9 mouse cellular contexts compared by ENCODE assay signal in the genomic region with DNA sequence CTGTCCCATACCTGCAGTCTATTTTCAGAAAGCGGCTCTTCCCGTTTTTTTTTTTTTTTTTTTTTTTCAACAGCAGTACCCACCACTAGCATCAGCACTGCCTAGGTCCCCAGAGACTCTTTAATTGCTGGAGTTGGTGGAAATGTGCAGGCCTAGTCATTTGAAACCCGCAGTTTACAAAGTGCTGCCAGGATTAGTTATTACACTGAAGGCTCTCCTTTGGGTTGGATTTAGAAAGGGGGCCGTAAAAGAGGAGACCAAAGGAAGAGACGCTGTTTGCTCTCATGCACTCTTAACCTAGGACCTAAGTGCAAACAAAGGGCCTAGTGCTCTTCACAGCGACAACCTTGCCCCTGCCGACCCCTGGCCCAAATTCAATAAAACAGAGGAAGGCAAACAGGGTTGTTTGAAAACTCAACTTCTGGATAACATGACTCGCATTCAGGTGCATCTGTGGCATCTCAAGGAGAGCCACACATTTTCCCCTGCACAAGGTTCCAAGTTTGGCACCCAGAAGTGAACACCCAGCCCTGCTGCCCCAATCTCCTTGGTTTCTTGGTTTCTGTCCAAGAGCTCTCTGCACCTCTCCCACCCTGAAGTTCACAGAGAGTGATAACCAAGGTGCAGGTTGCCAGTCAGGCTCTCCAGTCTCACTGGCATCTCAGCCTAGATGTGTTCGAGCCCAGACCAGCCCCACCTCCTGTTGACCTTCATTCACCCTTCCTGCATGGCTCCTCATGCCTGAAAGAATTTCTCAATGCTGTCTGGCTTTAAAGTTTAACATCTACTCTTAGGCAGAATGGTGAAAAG. TPM values are rescaled to one million over a fixed set of nuclear protein-coding genes. Genes with fewer than 3 reads are reported as not detected.
DNase-seq lines count a peak whose midpoint lies in the region; ATAC-seq and TF ChIP-seq lines count a peak whose summit lies in the region.
"Had no signal": no experiment of that assay in that cellular context is flagged by ENCODE, and none has a peak within 500 bp of the region (broad histone marks: within the 10 kb centered on the region; RNA-seq: fewer than 3 reads in every experiment).

No protein-coding gene starts in this region.

- no peaks in the 10 kb centered on the region for H3K27me3 ChIP-seq in heart, adult 2 months (ENCODE audit: control insufficient read depth, insufficient read depth, low read length)
- H3K27me3 ChIP-seq in embryonic facial prominence, embryonic 11.5 days (ENCODE audit: control insufficient read depth, insufficient read depth, low read length), result no peaks in the 10 kb centered on the region
- H3K27me3 ChIP-seq in kidney, adult 2 months (replicated peaks; ENCODE audit: control insufficient read depth, insufficient read depth, low read length), result no peaks in the 10 kb centered on the region
- H3K27me3 ChIP-seq in liver, embryonic 13.5 days, result no peaks in the 10 kb centered on the region
- H3K27me3 ChIP-seq in midbrain, embryonic 16.5 days (ENCODE audit: control insufficient read depth, insufficient read depth, low read depth, low read length), result no peaks in the 10 kb centered on the region

- no peak overlapping the region for H3K4me2 ChIP-seq in embryonic facial prominence, embryonic 11.5 days (ENCODE audit: low read depth, low read length)
- peak overlapping the region; percentile 26; the same call in 1 of the 2 replicates for H3K4me2 ChIP-seq in liver, embryonic 13.5 days
- H3K4me2 ChIP-seq in midbrain, embryonic 16.5 days (ENCODE audit: low read length), result no peak overlapping the region

- TF ChIP-seq CTCF in heart, adult 2 months (IDR thresholded peaks at IDR 0.05), result no peak
- no peak for TF ChIP-seq CTCF in kidney, adult 2 months (conservative IDR thresholded peaks at IDR 0.05; ENCODE audit: insufficient read depth, insufficient read length, low read depth, low read length)
- no peak for TF ChIP-seq CTCF in left cerebral cortex, adult 2 months (IDR thresholded peaks at IDR 0.05)

- intact Hi-C loops in heart, adult 2 months (cut with DNase I), result loop anchor here (5.0 kb wide), 1 partner anchor 36 kb away; a partner anchor contains a TSS
- intact Hi-C loops in left cerebral cortex, adult 2 months (cut with DNase I), result no loop called here

- H3K9me3 ChIP-seq in embryonic facial prominence, embryonic 11.5 days (replicated peaks; ENCODE audit: control insufficient read depth, low read length), result no peaks in the 10 kb centered on the region
- H3K9me3 ChIP-seq in liver, embryonic 13.5 days (replicated peaks), result no peaks in the 10 kb centered on the region
- H3K9me3 ChIP-seq in midbrain, embryonic 16.5 days (replicated peaks; ENCODE audit: control insufficient read depth, low read length, poor library complexity, severe bottlenecking), result no peaks in the 10 kb centered on the region
- H3K9me3 ChIP-seq: megakaryocyte, embryonic 14.5 days had no signal

- TF ChIP-seq EP300 in heart, adult 2 months (IDR thresholded peaks at IDR 0.05; ENCODE audit: insufficient read depth, low read depth, low read length), result 0 out of 2 replicates have a peak, but pooled peaks have one; percentile 18

- no peak for TF ChIP-seq POLR2A in heart, adult 2 months (IDR thresholded peaks at IDR 0.05; ENCODE audit: insufficient read depth, low read depth, low read length)
- TF ChIP-seq POLR2A in kidney, adult 2 months (IDR thresholded peaks at IDR 0.05; ENCODE audit: low read depth, low read length), result no peak

- H3K27ac ChIP-seq in heart, adult 2 months, result no peak overlapping the region; the same call in 1 of the 2 replicates
- no peak overlapping the region for H3K27ac ChIP-seq in embryonic facial prominence, embryonic 11.5 days (replicated peaks; ENCODE audit: low read depth, low read length)
- peak overlapping the region; percentile 92 for H3K27ac ChIP-seq in kidney, adult 2 months (ENCODE audit: insufficient read depth, low read depth, low read length)
- peak overlapping the region; percentile 75 for H3K27ac ChIP-seq in liver, embryonic 13.5 days
- no peak overlapping the region for H3K27ac ChIP-seq in midbrain, embryonic 16.5 days (ENCODE audit: low read length)
- H3K27ac ChIP-seq in left cerebral cortex, adult 2 months, result no peak overlapping the region

- 0 out of 2 replicates have a peak, but pooled peaks cover 2% of the 10 kb centered on the region for H3K79me2 ChIP-seq in heart, adult 2 months (replicated peaks; ENCODE audit: control insufficient read depth, insufficient read depth, low read length)

- 52% methylated on average over 9 of the region's 9 CpGs for WGBS in heart, adult 2 months
- 16% methylated on average over 9 of the region's 9 CpGs for WGBS in embryonic facial prominence, embryonic 11.5 days
- WGBS in kidney, adult 2 months, result 29% methylated on average over 9 of the region's 9 CpGs
- WGBS in liver, embryonic 13.5 days (ENCODE audit: insufficient replicate concordance), result 45% methylated on average over 9 of the region's 9 CpGs
- WGBS in midbrain, embryonic 16.5 days, result 27% methylated on average over 9 of the region's 9 CpGs

- DNase-seq in heart, adult 2 months, result peak in 1 of 2 experiments; percentile 46
- DNase-seq in heart, adult 8-10 months (ENCODE audit: low spot score), result no peak
- DNase-seq in embryonic facial prominence, embryonic 11.5 days (ENCODE audit: low spot score), result peak; percentile 55
- peak; percentile 83 for DNase-seq in kidney, adult 2 months
- no peak for DNase-seq in liver, embryonic 13.5 days
- no peak for DNase-seq in left cerebral cortex, adult 2 months (ENCODE audit: extremely low spot score in 1 of 2, low spot score in 2 of 2)
- DNase-seq in gastrocnemius, adult 18-20 months (ENCODE audit: low spot score), result no peak

- H3K4me1 ChIP-seq in heart, adult 2 months (ENCODE audit: control insufficient read depth, insufficient read depth, low read length), result peaks cover 31% of the 10 kb centered on the region
- peaks cover 5% of the 10 kb centered on the region; the same call in 1 of the 2 replicates for H3K4me1 ChIP-seq in embryonic facial prominence, embryonic 11.5 days (ENCODE audit: control insufficient read depth, insufficient read depth, low read length)
- peaks cover 45% of the 10 kb centered on the region for H3K4me1 ChIP-seq in kidney, adult 2 months (ENCODE audit: control insufficient read depth, insufficient read depth, low read length)
- H3K4me1 ChIP-seq in liver, embryonic 13.5 days (replicated peaks), result peaks cover 23% of the 10 kb centered on the region
- H3K4me1 ChIP-seq in midbrain, embryonic 16.5 days (ENCODE audit: control insufficient read depth, insufficient read depth, low read length), result peaks cover 9% of the 10 kb centered on the region
- H3K4me1 ChIP-seq: megakaryocyte, embryonic 14.5 days had no signal

- H3K4me3 ChIP-seq in heart, adult 2 months, result no peak overlapping the region
- no peak overlapping the region for H3K4me3 ChIP-seq in embryonic facial prominence, embryonic 11.5 days (ENCODE audit: low read depth, low read length)
- no peak overlapping the region for H3K4me3 ChIP-seq in kidney, adult 2 months (ENCODE audit: insufficient read depth, low read depth, low read length)
- no peak overlapping the region for H3K4me3 ChIP-seq in liver, embryonic 13.5 days (replicated peaks)
- no peak overlapping the region for H3K4me3 ChIP-seq in midbrain, embryonic 16.5 days (ENCODE audit: low read depth, low read length)
- H3K4me3 ChIP-seq in left cerebral cortex, adult 2 months, result no peak overlapping the region
- H3K4me3 ChIP-seq: megakaryocyte, embryonic 14.5 days had no signal

- H3K9ac ChIP-seq in heart, adult 2 months (ENCODE audit: low read depth, low read length), result no peak overlapping the region
- no peak overlapping the region for H3K9ac ChIP-seq in embryonic facial prominence, embryonic 11.5 days (replicated peaks; ENCODE audit: low read length)
- H3K9ac ChIP-seq in liver, embryonic 13.5 days, result no peak overlapping the region
- no peak overlapping the region for H3K9ac ChIP-seq in midbrain, embryonic 16.5 days (ENCODE audit: low read depth, low read length)

- no peak for ATAC-seq in embryonic facial prominence, embryonic 11.5 days (replicated peaks; ENCODE audit: insufficient number of reproducible peaks, low FRiP score, low TSS enrichment, low read depth)
- peak; percentile 50 for ATAC-seq in liver, embryonic 13.5 days (ENCODE audit: low read depth)
- no peak for ATAC-seq in midbrain, embryonic 16.5 days

- peaks cover 9% of the 10 kb centered on the region for H3K36me3 ChIP-seq in heart, adult 2 months (ENCODE audit: control insufficient read depth, insufficient read depth, low read length)
- H3K36me3 ChIP-seq in embryonic facial prominence, embryonic 11.5 days (replicated peaks; ENCODE audit: control insufficient read depth, insufficient read depth, low read depth, low read length), result no peaks in the 10 kb centered on the region
- H3K36me3 ChIP-seq in kidney, adult 2 months (ENCODE audit: control insufficient read depth, insufficient read depth, low read length), result no peaks in the 10 kb centered on the region
- H3K36me3 ChIP-seq in liver, embryonic 13.5 days, result no peaks in the 10 kb centered on the region
- H3K36me3 ChIP-seq in midbrain, embryonic 16.5 days (ENCODE audit: control insufficient read depth, insufficient read depth, low read length), result no peaks in the 10 kb centered on the region

RNA-seq across cellular contexts. Expression of a gene that starts 34.0 kb away (rescaled TPM):
- 10 to 100 TPM; 11.0 to 18.2 TPM for total RNA-seq in heart, adult 2 months (2021)
- 14.0 and 17.3 TPM in 2 replicates for polyA plus RNA-seq in heart, adult 2 months (2012; rRNA removed)
- 10 to 100 TPM; 14.6 to 34.7 (median 21.5) TPM for total RNA-seq in heart, adult 8-10 months (2022)
- 1.1 and 1.6 TPM in 2 replicates for polyA plus RNA-seq in embryonic facial prominence, embryonic 11.5 days (2014; fragmentation: Nextera tagmentation; extraction: Ambion mirVana)
- polyA plus RNA-seq in kidney, adult 2 months (2012; rRNA removed), result 36.5 and 39.7 TPM in 2 replicates
- polyA plus RNA-seq in liver, embryonic 13.5 days (2015; fragmentation: Nextera tagmentation; extraction: Ambion mirVana), result 3.6 and 5.3 TPM in 2 replicates
- polyA plus RNA-seq in midbrain, embryonic 16.5 days (2015; fragmentation: Nextera tagmentation; extraction: Ambion mirVana), result 6.6 and 6.9 TPM in 2 replicates
- total RNA-seq in left cerebral cortex, adult 2 months (2021), result 100 to 1,000 TPM; 138 to 143 TPM
- 1 to 10 TPM; 6.6 to 8.0 TPM for total RNA-seq in gastrocnemius, adult 18-20 months (2021)

Comparison
In these comparisons a context has a peak if more than half of its experiments do, and no peak if none do; other contexts are left out.
1. DNase-seq: peak in embryonic facial prominence, embryonic 11.5 days (single experiment) and kidney, adult 2 months (single experiment); none in heart, adult 8-10 months (single experiment), liver, embryonic 13.5 days (single experiment), left cerebral cortex, adult 2 months (0 of 2) and gastrocnemius, adult 18-20 months (single experiment).
2. H3K27ac ChIP-seq: peak in kidney, adult 2 months (single experiment) and liver, embryonic 13.5 days (single experiment); none in heart, adult 2 months (single experiment), embryonic facial prominence, embryonic 11.5 days (single experiment), midbrain, embryonic 16.5 days (single experiment) and left cerebral cortex, adult 2 months (single experiment).